Mouse (Mus musculus): Measurements from ENCODE around the gene Tmub2. TPM values are rescaled to one million over a fixed set of nuclear protein-coding genes. Genes with fewer than 3 reads are reported as not detected.

Tmub2 gene
- polyA plus RNA-seq, 1 experiment from 2014 or later: 30.3 TPM

GRCm38 (mm10) chr11:102316572-102317297 is 32.0 kb downstream of the Tmub2 start:
- Histone ChIP-seq H3K36me3 (ENCODE audit: control insufficient read depth, insufficient read depth, low read length) (peaks cover 9% of the 10 kb centered on the region), H3K9me3 (ENCODE audit: control insufficient read depth, low read length) (no peaks in the 10 kb centered on the region), H3K4me3 (ENCODE audit: low read depth, low read length) (peak overlapping the region; percentile 94), H3K4me2 (replicated peaks; ENCODE audit: low read depth) (peak overlapping the region; percentile 88), H3K9ac (ENCODE audit: low read length) (peak overlapping the region; percentile 99), H3K27me3 (ENCODE audit: control insufficient read depth, insufficient read depth, low read length) (no peaks in the 10 kb centered on the region), H3K27ac (replicated peaks) (peak overlapping the region; percentile 99), H3K4me1 (replicated peaks; ENCODE audit: control insufficient read depth, insufficient read depth) (peaks cover 7% of the 10 kb centered on the region)
- DNase-seq (ENCODE audit: low spot score) (peak; percentile 95), ATAC-seq (ENCODE audit: low FRiP score, low TSS enrichment) (peak; percentile 53)
- TF ChIP-seq EP300 (optimal IDR thresholded peaks at IDR 0.05) (no peak), CTCF (IDR thresholded peaks at IDR 0.05; ENCODE audit: low read depth) (peak; percentile 34; the same call in 1 of the 2 replicates)
- under 1% methylated on average over 55 of the region's 80 CpGs for WGBS

DNA sequence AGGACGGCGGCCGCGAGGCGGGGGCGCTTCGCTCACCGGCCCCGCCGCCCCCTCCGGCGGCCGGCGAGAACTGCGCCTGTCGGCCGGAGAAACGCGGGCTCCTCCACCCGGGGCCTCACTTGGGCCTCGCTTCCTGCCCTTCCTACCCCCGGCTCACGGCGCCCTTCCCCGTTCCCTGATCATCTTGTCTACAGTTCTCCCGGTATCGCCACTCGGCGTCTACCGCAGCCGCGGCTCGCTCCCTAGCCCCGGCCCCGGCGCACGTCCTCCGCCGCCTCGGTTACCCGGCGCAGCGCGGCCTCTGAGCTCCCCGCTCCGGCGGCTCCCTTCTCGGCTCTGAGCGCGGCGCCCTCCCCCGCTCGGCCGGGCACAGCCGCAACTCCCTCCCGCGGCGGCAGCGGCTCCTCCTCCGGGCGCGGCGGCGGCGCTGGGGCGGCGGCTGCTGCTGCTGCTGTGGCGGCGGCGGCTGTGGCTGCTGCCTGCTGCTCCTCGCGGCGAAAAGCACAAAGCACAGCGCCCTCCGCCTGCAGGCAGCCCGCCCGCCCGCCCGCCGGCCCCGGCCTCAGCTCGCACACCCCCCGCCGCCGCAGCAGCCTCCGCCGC is 32.7 kb downstream of the Tmub2 start:
- peak; percentile 38 for ATAC-seq (ENCODE audit: low FRiP score, low TSS enrichment)
- peaks cover 9% of the 10 kb centered on the region for H3K36me3 ChIP-seq (ENCODE audit: control insufficient read depth, insufficient read depth, low read length)
- DNase-seq (ENCODE audit: low spot score): peak; percentile 81
- H3K9ac ChIP-seq (ENCODE audit: low read length): peak overlapping the region; percentile 99
- peak overlapping the region; percentile 88 for H3K4me2 ChIP-seq (replicated peaks; ENCODE audit: low read depth)
- no peaks in the 10 kb centered on the region for H3K9me3 ChIP-seq (ENCODE audit: control insufficient read depth, low read length)
- H3K4me1 ChIP-seq (replicated peaks; ENCODE audit: control insufficient read depth, insufficient read depth): peaks cover 7% of the 10 kb centered on the region
- peak overlapping the region; percentile 94 for H3K4me3 ChIP-seq (ENCODE audit: low read depth, low read length)
- under 1% methylated on average over 62 of the region's 87 CpGs for WGBS
- H3K27me3 ChIP-seq (ENCODE audit: control insufficient read depth, insufficient read depth, low read length): no peaks in the 10 kb centered on the region
- TF ChIP-seq CTCF (IDR thresholded peaks at IDR 0.05; ENCODE audit: low read depth): peak; percentile 28; the same call in 1 of the 2 replicates
- no peak for TF ChIP-seq EP300 (optimal IDR thresholded peaks at IDR 0.05)
- peak overlapping the region; percentile 99 for H3K27ac ChIP-seq (replicated peaks)

DNA sequence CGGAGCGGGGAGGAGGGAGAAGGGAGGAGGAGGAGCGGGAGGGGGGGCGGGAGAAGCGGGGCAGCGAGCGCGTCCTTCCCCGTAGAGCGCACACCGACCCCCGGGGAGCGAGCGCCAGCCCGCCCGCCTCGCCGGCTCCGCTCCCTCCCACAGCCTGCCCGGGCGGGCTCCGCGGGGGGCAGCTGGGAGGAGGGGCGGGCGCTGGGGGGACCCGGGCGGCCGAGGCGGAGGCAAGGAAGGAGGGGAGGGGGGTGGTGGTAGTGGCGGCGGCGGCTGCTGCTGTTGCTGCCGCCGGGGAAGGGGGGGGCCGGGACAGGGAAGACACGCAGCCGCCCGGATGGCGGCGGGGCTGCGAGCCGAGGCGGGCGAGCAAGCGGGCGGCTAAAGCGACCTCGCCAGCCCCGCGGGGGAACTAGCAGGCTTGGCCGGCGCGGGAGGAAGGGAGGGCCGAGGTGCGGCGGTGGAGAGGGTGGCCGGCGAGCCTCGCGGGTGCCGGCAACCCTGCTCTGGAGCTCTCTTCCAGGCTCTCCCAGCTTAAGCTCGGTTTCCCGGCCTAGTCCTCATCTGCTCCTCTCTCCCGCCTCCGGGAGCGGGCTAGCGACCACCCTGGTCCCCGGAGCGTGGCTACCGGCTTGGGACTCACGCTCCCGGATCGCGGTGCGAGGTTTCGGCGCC is 33.3 kb downstream of the Tmub2 start:
- no peak; the same call in 1 of the 2 replicates for TF ChIP-seq CTCF (IDR thresholded peaks at IDR 0.05; ENCODE audit: low read depth)
- TF ChIP-seq EP300 (optimal IDR thresholded peaks at IDR 0.05): no peak
- H3K9ac ChIP-seq (ENCODE audit: low read length): peak overlapping the region; percentile 99
- H3K4me1 ChIP-seq (replicated peaks; ENCODE audit: control insufficient read depth, insufficient read depth): peaks cover 7% of the 10 kb centered on the region
- ATAC-seq (ENCODE audit: low FRiP score, low TSS enrichment) (peak; percentile 64), DNase-seq (ENCODE audit: low spot score) (peak; percentile 85)
- no peaks in the 10 kb centered on the region for H3K9me3 ChIP-seq (ENCODE audit: control insufficient read depth, low read length)
- peak overlapping the region; percentile 88 for H3K4me2 ChIP-seq (replicated peaks; ENCODE audit: low read depth)
- H3K27ac ChIP-seq (replicated peaks): peak overlapping the region; percentile 99
- H3K4me3 ChIP-seq (ENCODE audit: low read depth, low read length): peak overlapping the region; percentile 94
- H3K27me3 ChIP-seq (ENCODE audit: control insufficient read depth, insufficient read depth, low read length): no peaks in the 10 kb centered on the region
- 0% methylated on average over 22 of the region's 77 CpGs for WGBS
- H3K36me3 ChIP-seq (ENCODE audit: control insufficient read depth, insufficient read depth, low read length): peaks cover 9% of the 10 kb centered on the region

DNA sequence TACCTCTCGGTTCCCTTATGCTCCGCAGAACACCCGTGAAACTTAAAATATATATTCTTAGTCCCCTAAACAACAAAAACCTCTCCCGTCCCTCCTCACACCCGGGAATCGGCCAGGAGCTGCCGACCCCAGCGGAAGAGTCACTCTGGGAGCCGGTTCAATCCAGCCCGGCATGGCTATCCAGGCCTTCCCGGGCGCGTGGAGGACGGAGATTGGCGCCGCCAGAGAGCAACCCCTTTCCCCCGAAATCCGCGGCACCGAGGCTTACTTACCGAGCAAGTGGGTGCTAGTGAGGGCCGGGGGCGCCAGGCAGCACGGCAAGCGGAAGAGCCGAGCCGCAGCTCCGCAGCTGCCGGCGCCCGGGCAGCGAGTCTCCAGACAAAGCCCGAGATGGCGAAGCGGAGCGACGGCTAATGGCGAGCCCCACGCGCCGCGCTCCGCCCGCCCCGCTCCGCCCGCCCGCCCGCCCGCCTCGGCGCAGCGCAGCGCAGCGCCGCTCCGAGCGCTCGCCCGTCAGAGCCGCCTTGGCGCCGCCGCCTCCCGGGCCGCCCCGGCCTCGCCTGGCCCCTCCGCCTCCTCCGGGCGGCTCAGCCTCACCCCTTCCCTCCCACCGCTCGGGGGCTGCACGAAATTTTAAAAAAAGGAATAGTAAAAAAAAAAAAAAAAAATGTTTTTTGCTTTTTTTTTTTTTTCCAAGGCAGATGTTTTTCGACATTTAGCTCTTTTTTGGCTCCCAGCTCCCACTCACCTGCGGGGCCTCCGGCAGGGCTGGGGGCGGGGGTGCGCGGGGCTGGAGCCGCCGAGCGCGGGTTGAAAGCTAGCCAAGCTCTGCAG is 34.1 kb downstream of the Tmub2 start:
- Histone ChIP-seq H3K9me3 (ENCODE audit: control insufficient read depth, low read length) (no peaks in the 10 kb centered on the region), H3K36me3 (ENCODE audit: control insufficient read depth, insufficient read depth, low read length) (peaks cover 6% of the 10 kb centered on the region), H3K4me3 (ENCODE audit: low read depth, low read length) (peak overlapping the region; percentile 94), H3K27ac (replicated peaks) (peak overlapping the region; percentile 99), H3K9ac (ENCODE audit: low read length) (peak overlapping the region; percentile 99), H3K27me3 (ENCODE audit: control insufficient read depth, insufficient read depth, low read length) (no peaks in the 10 kb centered on the region), H3K4me1 (replicated peaks; ENCODE audit: control insufficient read depth, insufficient read depth) (peaks cover 7% of the 10 kb centered on the region), H3K4me2 (replicated peaks; ENCODE audit: low read depth) (peak overlapping the region; percentile 88)
- ATAC-seq (ENCODE audit: low FRiP score, low TSS enrichment) (peak; percentile 31; the same call in 1 of the 2 replicates), DNase-seq (ENCODE audit: low spot score) (peak; percentile 71)
- TF ChIP-seq EP300 (optimal IDR thresholded peaks at IDR 0.05) (no peak), CTCF (IDR thresholded peaks at IDR 0.05; ENCODE audit: low read depth) (no peak)
- under 1% methylated on average over 73 of the region's 84 CpGs for WGBS

DNA sequence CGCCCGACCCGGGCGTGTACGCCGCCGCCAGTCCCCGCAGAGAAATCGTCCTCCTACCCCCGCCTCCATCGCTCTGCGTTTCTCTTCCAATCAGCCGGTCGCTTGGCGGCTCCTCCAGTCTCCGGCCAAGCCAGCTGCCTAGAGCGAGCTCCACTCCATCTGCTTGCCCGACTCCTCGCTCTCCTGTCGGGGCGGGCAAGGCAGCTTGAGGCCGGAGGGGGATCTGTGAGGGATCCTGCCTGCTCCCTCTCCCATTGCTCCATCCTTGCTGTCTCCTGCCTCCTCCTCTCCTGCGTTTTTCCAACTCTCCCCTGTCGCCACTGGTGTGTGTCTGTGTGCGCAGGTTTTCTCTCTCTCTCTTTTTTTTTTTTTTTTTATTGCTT is 34.7 kb downstream of the Tmub2 start, which contains the start of gene Ubtf:
Gene Ubtf (minus strand): TSS at position 333 of the 383 bp plus-strand sequence.
- Histone ChIP-seq H3K9me3 (ENCODE audit: control insufficient read depth, low read length) (no peaks in the 10 kb centered on the region), H3K4me1 (replicated peaks; ENCODE audit: control insufficient read depth, insufficient read depth) (peaks cover 7% of the 10 kb centered on the region), H3K4me3 (ENCODE audit: low read depth, low read length) (peak within 1 kb of the TSS; percentile 94), H3K9ac (ENCODE audit: low read length) (peak within 1 kb of the TSS; percentile 99), H3K27ac (replicated peaks) (peak within 1 kb of the TSS; percentile 99), H3K36me3 (ENCODE audit: control insufficient read depth, insufficient read depth, low read length) (no peaks in the 10 kb centered on the region; the same call in 1 of the 2 replicates), H3K4me2 (replicated peaks; ENCODE audit: low read depth) (peak within 1 kb of the TSS; percentile 88), H3K27me3 (ENCODE audit: control insufficient read depth, insufficient read depth, low read length) (no peaks in the 10 kb centered on the region)
- TF ChIP-seq CTCF (IDR thresholded peaks at IDR 0.05; ENCODE audit: low read depth): no peak
- TF ChIP-seq EP300 (optimal IDR thresholded peaks at IDR 0.05): no peak
- peak; percentile 86 for DNase-seq (ENCODE audit: low spot score)
- under 1% methylated on average over 25 of the region's 25 CpGs for WGBS
- ATAC-seq (ENCODE audit: low FRiP score, low TSS enrichment): peak; percentile 19

Measured in stomach, postnatal 0 days (tissue).